Mouse (Mus musculus) C2C12 (cell line): ENCODE measurements around the gene Dexi. TPM values are rescaled to one million over a fixed set of nuclear protein-coding genes. Genes with fewer than 3 reads are reported as not detected.

Experiments
- H3K27me3 ChIP-seq: one replicate; pipeline ENCODE4 v1.6.1; 2011; ENCODE audit not compliant: control insufficient read depth, insufficient read depth, insufficient read length
- H3K36me3 ChIP-seq: one replicate; pipeline ENCODE4 v1.6.1; 2011; ENCODE audit not compliant: control insufficient read depth, insufficient read depth
- H3K4me3 ChIP-seq: one replicate; pipeline ENCODE4 v1.5.1; 2011; ENCODE audit warnings: mild to moderate bottlenecking, control low read depth; ENCODE audit not compliant: poor library complexity, insufficient read depth, severe bottlenecking
- H3K79me2 ChIP-seq: one replicate; pipeline ENCODE4 v1.6.1; 2011; ENCODE audit not compliant: control insufficient read depth, insufficient read depth
- H3K79me3 ChIP-seq: one replicate; pipeline ENCODE4 v1.6.1; 2011; ENCODE audit warnings: low read depth, control low read depth
- H3ac ChIP-seq: one replicate; pipeline ENCODE3; 2011; ENCODE audit warnings: low read depth; ENCODE audit not compliant: control insufficient read depth, insufficient read length
- CEBPB ChIP-seq: IDR thresholded peaks from one replicate; pipeline ENCODE4 v1.6.1; 2011; ENCODE audit warnings: low read depth, mild to moderate bottlenecking, control low read depth, moderate library complexity
- CTCF ChIP-seq: IDR thresholded peaks from one replicate; pipeline ENCODE4 v1.5.1; 2011; ENCODE audit not compliant: control insufficient read depth, insufficient read depth, insufficient read length
- FOSL1 ChIP-seq: IDR thresholded peaks from one replicate; pipeline ENCODE4 v1.8.0; 2011; ENCODE audit warnings: mild to moderate bottlenecking, low read length; ENCODE audit not compliant: poor library complexity, insufficient read depth, severe bottlenecking
- MAX ChIP-seq: IDR thresholded peaks from one replicate; pipeline ENCODE4 v1.6.1; 2011; ENCODE audit warnings: mild to moderate bottlenecking, control low read depth
- MYOD1 ChIP-seq: IDR thresholded peaks from one replicate; pipeline ENCODE4 v1.6.1; 2011; ENCODE audit warnings: low read depth; ENCODE audit not compliant: control insufficient read depth, insufficient read length
- MYOG ChIP-seq: IDR thresholded peaks from one replicate; pipeline ENCODE4 v1.6.1; 2011; ENCODE audit not compliant: control insufficient read depth, insufficient read length; ENCODE audit errors: extremely low read depth
- USF1 ChIP-seq: IDR thresholded peaks from one replicate; pipeline ENCODE4 v1.6.1; 2011; ENCODE audit warnings: low read depth, mild to moderate bottlenecking, control low read depth, moderate library complexity
- long read RNA-seq, 2 experiments: library from polyadenylated mRNA; unstranded; transcript quantifications; one replicate each; pipeline ENCODE4 v2.0.0; 2019 to 2020
- polyA plus RNA-seq: library from polyadenylated mRNA; unstranded; fragments of >200 nt; fragmentation: generic; extraction: Trizol; gene quantifications from one replicate; pipeline ENCODE4 v1.2.1, GENCODE M21; 2012; ENCODE audit warnings: missing spikeins

Gene Dexi
- 17.1 TPM for polyA plus RNA-seq
- long read RNA-seq, experiment 1, partial matches to known transcripts, result 0 of 4 reads
- long read RNA-seq, experiment 1, other reads (novel, unspliced or antisense), result 0 of 4 reads
- long read RNA-seq, experiment 2, partial matches to known transcripts, result 0 of 3 reads
- long read RNA-seq, experiment 2, other reads (novel, unspliced or antisense), result 1 of 3 reads

DNA sequence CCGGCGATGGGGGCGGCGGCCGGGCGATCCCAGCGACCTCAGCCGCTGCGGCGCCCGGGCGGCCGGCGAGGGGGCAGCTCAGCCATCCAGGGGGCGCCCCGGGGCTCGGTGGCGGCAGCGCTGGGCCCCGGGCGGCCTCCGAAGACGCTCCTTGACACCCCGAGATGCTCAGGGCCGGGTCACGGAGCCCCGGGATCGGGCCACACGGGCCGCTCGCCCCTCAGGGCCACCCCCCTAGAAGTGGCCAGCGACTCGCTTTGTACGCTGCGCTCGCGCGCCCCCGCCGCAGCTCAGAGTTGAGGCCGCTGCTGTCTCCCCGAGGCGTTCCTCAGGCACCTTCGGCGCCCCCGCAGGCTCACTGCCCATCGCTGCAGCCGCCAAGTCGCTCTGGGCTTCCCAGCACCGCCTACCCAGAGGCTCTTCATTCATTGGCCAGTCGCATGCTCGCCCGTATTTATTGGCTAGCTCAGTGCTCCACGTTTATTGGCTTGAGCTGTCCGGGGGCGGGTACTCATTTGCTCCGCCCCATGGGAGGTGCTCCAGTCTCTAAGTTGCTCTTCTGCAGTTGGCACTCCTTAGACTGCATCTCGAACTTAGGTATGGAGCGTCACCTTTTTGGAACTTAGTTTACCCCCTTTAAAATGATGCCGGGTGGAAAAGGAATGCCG is at the start of gene Dexi:
TSS of gene Dexi (minus strand) at position 357 of the 668 bp plus-strand sequence.
- H3K36me3 ChIP-seq, result no peaks in the 10 kb centered on the region
- peak within 1 kb of the TSS; percentile 42 for H3K4me3 ChIP-seq
- peaks cover 53% of the 10 kb centered on the region for H3K79me2 ChIP-seq
- no peak for TF ChIP-seq FOSL1
- TF ChIP-seq CTCF, result peak; percentile 18
- TF ChIP-seq MAX, result no peak
- no peak for TF ChIP-seq MYOD1
- TF ChIP-seq USF1, result no peak
- H3K79me3 ChIP-seq, result peaks cover 6% of the 10 kb centered on the region
- H3ac ChIP-seq, result peak within 1 kb of the TSS; percentile 70
- no peaks in the 10 kb centered on the region for H3K27me3 ChIP-seq

- Histone ChIP-seq H3K36me3 (peaks cover 8% of the 10 kb centered on the region), H3K27me3 (no peaks in the 10 kb centered on the region), H3ac (no peak overlapping the region), H3K4me3 (no peak overlapping the region), H3K79me3 (no peaks in the 10 kb centered on the region), H3K79me2 (no peaks in the 10 kb centered on the region)
- no peak for TF ChIP-seq FOSL1
- TF ChIP-seq CTCF, result no peak
- TF ChIP-seq CEBPB, result no peak
- no peak for TF ChIP-seq MYOD1
- TF ChIP-seq MAX, result no peak
Measured at GRCm38 (mm10) chr16:10586546-10586945, 43.7 kb upstream of the Dexi start.

GRCm38 (mm10) chr16:10585165-10585564 is 42.3 kb upstream of the Dexi start:
- no peaks in the 10 kb centered on the region for H3K27me3 ChIP-seq
- peaks cover 9% of the 10 kb centered on the region for H3K36me3 ChIP-seq
- TF ChIP-seq FOSL1, result no peak
- no peak for TF ChIP-seq MAX
- TF ChIP-seq MYOD1, result no peak
- no peak for TF ChIP-seq CEBPB
- TF ChIP-seq MYOG, result no peak
- TF ChIP-seq CTCF, result no peak
- no peak for TF ChIP-seq USF1
- no peak overlapping the region for H3K4me3 ChIP-seq
- H3K79me3 ChIP-seq, result no peaks in the 10 kb centered on the region
- H3ac ChIP-seq, result no peak overlapping the region
- H3K79me2 ChIP-seq, result no peaks in the 10 kb centered on the region

DNA sequence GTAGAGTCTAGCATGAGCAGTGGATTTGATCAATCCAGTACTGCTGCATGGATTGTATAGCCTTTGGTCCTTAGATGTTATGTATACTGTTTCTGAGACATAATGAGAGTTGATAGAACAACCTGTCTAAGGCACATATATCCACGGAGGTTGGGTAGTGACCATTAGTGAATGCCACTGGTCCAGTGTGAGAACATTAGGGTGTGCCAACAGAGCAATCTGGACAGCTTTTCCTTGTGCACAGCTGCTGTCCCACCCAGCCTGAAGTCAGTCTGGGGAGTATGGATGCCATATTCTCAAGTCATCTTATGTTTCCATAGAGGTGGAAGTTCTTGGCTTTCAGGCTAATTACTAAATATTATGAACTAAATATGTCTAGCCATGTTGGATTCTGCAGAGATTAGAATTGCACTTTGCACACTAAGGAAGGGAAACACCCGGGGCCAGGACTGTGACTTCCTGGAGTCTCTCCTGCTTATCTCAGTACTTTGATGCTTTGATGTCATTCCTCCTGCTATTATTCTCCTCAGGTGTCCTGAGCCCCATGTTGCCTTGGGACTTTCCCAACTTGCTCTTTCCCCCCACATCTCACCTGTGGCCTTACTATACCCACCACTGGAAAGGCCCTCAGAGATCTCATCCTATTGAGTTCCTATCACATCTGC is 38.5 kb upstream of the Dexi start:
- Histone ChIP-seq H3K79me2 (no peaks in the 10 kb centered on the region), H3K36me3 (peaks cover 12% of the 10 kb centered on the region), H3K27me3 (no peaks in the 10 kb centered on the region), H3K4me3 (no peak overlapping the region), H3ac (no peak overlapping the region), H3K79me3 (no peaks in the 10 kb centered on the region)
- TF ChIP-seq FOSL1, result no peak

- H3K79me3 ChIP-seq, result no peaks in the 10 kb centered on the region
- H3K4me3 ChIP-seq, result no peak overlapping the region
- H3K27me3 ChIP-seq, result no peaks in the 10 kb centered on the region
- no peak overlapping the region for H3ac ChIP-seq
- no peak for TF ChIP-seq MAX
- no peak for TF ChIP-seq MYOD1
- TF ChIP-seq USF1, result no peak
- TF ChIP-seq MYOG, result no peak
- TF ChIP-seq CEBPB, result no peak
- TF ChIP-seq CTCF, result no peak
- TF ChIP-seq FOSL1, result no peak
- H3K36me3 ChIP-seq, result peaks cover 12% of the 10 kb centered on the region
- no peaks in the 10 kb centered on the region for H3K79me2 ChIP-seq
Measured at GRCm38 (mm10) chr16:10578376-10578775, 35.5 kb upstream of the Dexi start.

DNA sequence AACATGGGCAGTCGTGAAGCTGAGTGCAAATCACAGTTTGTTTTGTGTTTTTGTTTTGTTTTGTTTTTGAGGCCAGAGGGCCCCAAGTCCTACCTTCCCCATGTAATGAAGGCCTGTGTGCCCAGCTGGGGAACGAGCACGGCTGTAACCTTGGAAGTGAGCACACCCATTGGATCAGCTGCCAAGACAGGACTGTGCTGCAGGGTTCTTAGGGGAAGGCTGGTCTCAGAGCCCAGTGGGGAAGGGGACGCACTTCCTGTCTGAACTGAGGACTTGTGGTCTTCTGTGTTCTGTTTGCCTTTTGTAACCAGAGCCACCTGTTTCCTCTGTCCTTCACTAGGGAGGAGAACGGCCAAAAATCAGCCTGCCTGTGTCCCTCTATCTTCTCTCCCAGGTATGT is 34.7 kb upstream of the Dexi start:
- Histone ChIP-seq H3ac (no peak overlapping the region), H3K27me3 (no peaks in the 10 kb centered on the region), H3K79me3 (no peaks in the 10 kb centered on the region), H3K79me2 (no peaks in the 10 kb centered on the region), H3K4me3 (no peak overlapping the region), H3K36me3 (peaks cover 19% of the 10 kb centered on the region)
- no peak for TF ChIP-seq MAX
- no peak for TF ChIP-seq CEBPB
- no peak for TF ChIP-seq MYOG
- TF ChIP-seq USF1, result no peak
- no peak for TF ChIP-seq FOSL1
- TF ChIP-seq CTCF, result no peak
- TF ChIP-seq MYOD1, result no peak
